Mouse (Mus musculus): ENCODE data around the gene Fem1a. TPM values are rescaled to one million over a fixed set of nuclear protein-coding genes. Genes with fewer than 3 reads are reported as not detected.

Gene Fem1a
- polyA plus RNA-seq, 1 experiment from 2014 or later, result 12.5 TPM

GRCm38 (mm10) chr17:56296201-56296600 lies 39.6 kb downstream of the Fem1a start:
- H3K27me3 ChIP-seq (replicated peaks), result no peaks in the 10 kb centered on the region
- no peaks in the 10 kb centered on the region for H3K9me3 ChIP-seq
- no peak overlapping the region for H3K9ac ChIP-seq
- H3K4me1 ChIP-seq (replicated peaks), result peaks cover 4% of the 10 kb centered on the region
- no peaks in the 10 kb centered on the region for H3K36me3 ChIP-seq
- no peak overlapping the region for H3K4me2 ChIP-seq (replicated peaks)
- 44% methylated on average over 1 of the region's 1 CpGs for WGBS
- H3K4me3 ChIP-seq (replicated peaks), result no peak overlapping the region
- H3K27ac ChIP-seq, result no peak overlapping the region
- no peak for ATAC-seq

DNA sequence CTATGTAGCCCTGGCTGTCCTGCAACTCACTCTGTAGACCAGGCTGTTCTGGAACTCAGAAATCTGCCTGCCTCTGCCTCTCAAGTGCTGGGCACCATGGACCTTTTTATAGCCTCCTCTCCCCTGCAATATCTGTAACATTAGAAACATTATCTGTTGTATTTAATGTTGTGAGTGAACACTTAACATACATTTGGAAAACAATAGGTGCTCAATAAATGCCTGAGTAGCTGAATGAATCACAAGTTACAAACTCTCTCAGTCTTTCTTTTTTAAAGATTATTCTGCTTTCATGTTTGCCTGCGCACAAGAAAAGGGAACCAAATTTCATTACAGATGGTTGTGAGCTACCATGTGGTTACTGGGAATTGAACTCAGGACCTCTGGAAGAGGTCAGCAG lies 41.6 kb downstream of the Fem1a start:
- H3K4me3 ChIP-seq (replicated peaks), result no peak overlapping the region
- no peak overlapping the region for H3K9ac ChIP-seq
- no peak overlapping the region for H3K27ac ChIP-seq
- ATAC-seq, result no peak
- peaks cover 9% of the 10 kb centered on the region for H3K4me1 ChIP-seq (replicated peaks)
- H3K4me2 ChIP-seq (replicated peaks), result no peak overlapping the region
- H3K36me3 ChIP-seq, result no peaks in the 10 kb centered on the region
- 91% methylated on average over 1 of the region's 1 CpGs for WGBS
- no peaks in the 10 kb centered on the region for H3K9me3 ChIP-seq
- no peaks in the 10 kb centered on the region for H3K27me3 ChIP-seq (replicated peaks)

GRCm38 (mm10) chr17:56300186-56300585 lies 43.6 kb downstream of the Fem1a start, which contains the start of gene Arrdc5:
Arrdc5 (minus strand) TSS chr17:56300286.
- ATAC-seq, result no peak
- H3K9ac ChIP-seq, result no peak within 1 kb of the TSS
- 92% methylated on average over 9 of the region's 9 CpGs for WGBS
- H3K27ac ChIP-seq, result no peak within 1 kb of the TSS
- H3K36me3 ChIP-seq, result no peaks in the 10 kb centered on the region
- H3K4me3 ChIP-seq (replicated peaks), result no peak within 1 kb of the TSS
- H3K9me3 ChIP-seq, result no peaks in the 10 kb centered on the region
- no peaks in the 10 kb centered on the region for H3K27me3 ChIP-seq (replicated peaks)
- H3K4me1 ChIP-seq (replicated peaks), result peaks cover 15% of the 10 kb centered on the region
- H3K4me2 ChIP-seq (replicated peaks), result no peak within 1 kb of the TSS

DNA sequence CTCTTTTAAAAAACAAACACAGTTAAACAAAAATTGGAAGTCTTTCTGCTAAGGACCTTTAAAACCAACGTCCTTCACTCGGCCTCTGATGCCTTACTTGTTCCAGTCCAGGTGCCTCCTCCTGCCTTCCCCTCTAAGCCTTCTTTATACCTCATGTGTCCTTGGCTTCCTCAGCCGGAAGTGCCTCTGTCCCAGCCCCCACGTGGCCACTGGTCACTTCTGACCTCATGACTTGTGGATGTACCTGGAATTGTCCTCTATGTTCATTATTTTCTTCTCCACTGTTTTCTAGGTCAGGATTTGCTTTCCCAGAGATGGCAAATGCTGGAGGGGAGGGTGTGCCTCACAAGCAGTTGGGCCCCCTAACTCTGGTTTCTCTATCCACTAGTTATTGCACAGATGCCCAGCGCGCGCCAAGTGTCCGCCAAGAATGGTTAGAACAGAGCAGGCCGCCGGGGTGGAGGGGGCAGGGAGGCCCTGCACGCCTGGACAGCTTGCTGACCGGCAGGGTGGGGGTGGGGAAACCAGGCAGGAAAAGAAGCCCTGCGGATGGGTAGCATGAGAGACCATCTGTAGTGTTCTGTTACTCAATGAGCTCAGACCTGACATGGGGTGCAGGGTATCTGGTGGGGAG lies 45.9 kb downstream of the Fem1a start:
- peaks cover 2% of the 10 kb centered on the region; the same call in 1 of the 2 replicates for H3K36me3 ChIP-seq
- peak; percentile 16 for ATAC-seq
- peak overlapping the region; percentile 67; the same call in 1 of the 2 replicates for H3K9ac ChIP-seq
- no peaks in the 10 kb centered on the region for H3K27me3 ChIP-seq (replicated peaks)
- WGBS, result 23% methylated on average over 13 of the region's 13 CpGs
- H3K27ac ChIP-seq, result peak overlapping the region; percentile 92
- peak overlapping the region; percentile 95 for H3K4me2 ChIP-seq (replicated peaks)
- peak overlapping the region; percentile 71; the same call in 1 of the 2 replicates for H3K4me3 ChIP-seq (replicated peaks)
- H3K9me3 ChIP-seq, result no peaks in the 10 kb centered on the region
- H3K4me1 ChIP-seq (replicated peaks), result peaks cover 36% of the 10 kb centered on the region

DNA sequence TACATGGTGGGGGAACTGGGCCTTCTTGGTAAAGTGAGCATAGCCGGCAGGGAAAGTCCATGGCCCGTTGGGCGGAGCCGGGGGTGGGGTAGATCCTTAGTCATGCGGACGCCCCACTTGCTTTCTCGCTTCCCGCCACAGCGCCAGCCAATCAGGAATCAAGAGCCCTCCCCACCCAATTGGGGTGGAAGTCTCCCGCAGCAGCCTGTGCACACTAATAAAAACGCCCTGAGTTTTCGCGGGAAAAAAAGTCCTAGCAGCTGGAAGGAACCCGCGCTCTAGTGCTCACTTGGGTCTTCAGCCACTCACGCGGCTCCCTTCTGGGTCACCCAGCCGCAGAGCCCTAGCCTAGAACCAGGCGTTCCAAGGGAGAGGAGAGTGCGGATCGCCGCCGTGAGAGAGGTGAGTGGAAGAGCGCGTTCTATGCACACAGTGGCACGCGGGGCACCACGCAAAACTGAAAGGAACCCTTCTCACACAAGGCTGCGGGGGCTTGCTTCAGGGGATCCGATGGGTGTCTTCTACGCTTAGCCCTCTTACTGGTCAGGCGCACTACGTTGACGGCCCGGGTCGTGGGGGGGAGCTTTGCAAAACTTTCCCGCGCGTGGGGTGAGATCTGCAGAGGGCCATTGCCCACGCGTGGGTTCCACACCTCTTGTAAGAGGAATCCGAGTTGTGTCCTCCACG lies 46.7 kb downstream of the Fem1a start, which contains the start of gene Uhrf1:
TSS of gene Uhrf1 (plus strand) at position 162 of the 687 bp plus-strand sequence.
- H3K27me3 ChIP-seq (replicated peaks), result no peaks in the 10 kb centered on the region
- peaks cover 2% of the 10 kb centered on the region; the same call in 1 of the 2 replicates for H3K36me3 ChIP-seq
- under 1% methylated on average over 42 of the region's 43 CpGs for WGBS
- peak within 1 kb of the TSS; percentile 95 for H3K4me2 ChIP-seq (replicated peaks)
- ATAC-seq, result peak; percentile 81
- H3K4me1 ChIP-seq (replicated peaks), result peaks cover 43% of the 10 kb centered on the region
- peak within 1 kb of the TSS; percentile 92 for H3K27ac ChIP-seq
- peak within 1 kb of the TSS; percentile 71 for H3K4me3 ChIP-seq (replicated peaks)
- H3K9ac ChIP-seq, result peak within 1 kb of the TSS; percentile 67
- H3K9me3 ChIP-seq, result no peaks in the 10 kb centered on the region

- Histone ChIP-seq H3K9ac (peak overlapping the region; percentile 67), H3K27me3 (replicated peaks) (no peaks in the 10 kb centered on the region), H3K9me3 (no peaks in the 10 kb centered on the region), H3K4me1 (replicated peaks) (peaks cover 43% of the 10 kb centered on the region), H3K27ac (peak overlapping the region; percentile 92), H3K4me3 (replicated peaks) (peak overlapping the region; percentile 71), H3K36me3 (peaks cover 3% of the 10 kb centered on the region; the same call in 1 of the 2 replicates), H3K4me2 (replicated peaks) (peak overlapping the region; percentile 95)
- under 1% methylated on average over 68 of the region's 68 CpGs for WGBS
- peak; percentile 89 for ATAC-seq
These were observed 47.4 kb downstream of the Fem1a start for GRCm38 (mm10) chr17:56303847-56304586.

- Histone ChIP-seq H3K27ac (peak overlapping the region; percentile 73), H3K4me1 (replicated peaks) (peaks cover 46% of the 10 kb centered on the region), H3K36me3 (peaks cover 10% of the 10 kb centered on the region; the same call in 1 of the 2 replicates), H3K9me3 (no peaks in the 10 kb centered on the region), H3K9ac (peak overlapping the region; percentile 67), H3K27me3 (replicated peaks) (no peaks in the 10 kb centered on the region), H3K4me3 (replicated peaks) (peak overlapping the region; percentile 71), H3K4me2 (replicated peaks) (peak overlapping the region; percentile 95)
- no peak for ATAC-seq
- WGBS, result 6% methylated on average over 11 of the region's 11 CpGs
These were observed 48.1 kb downstream of the Fem1a start for GRCm38 (mm10) chr17:56304718-56305117.

DNA sequence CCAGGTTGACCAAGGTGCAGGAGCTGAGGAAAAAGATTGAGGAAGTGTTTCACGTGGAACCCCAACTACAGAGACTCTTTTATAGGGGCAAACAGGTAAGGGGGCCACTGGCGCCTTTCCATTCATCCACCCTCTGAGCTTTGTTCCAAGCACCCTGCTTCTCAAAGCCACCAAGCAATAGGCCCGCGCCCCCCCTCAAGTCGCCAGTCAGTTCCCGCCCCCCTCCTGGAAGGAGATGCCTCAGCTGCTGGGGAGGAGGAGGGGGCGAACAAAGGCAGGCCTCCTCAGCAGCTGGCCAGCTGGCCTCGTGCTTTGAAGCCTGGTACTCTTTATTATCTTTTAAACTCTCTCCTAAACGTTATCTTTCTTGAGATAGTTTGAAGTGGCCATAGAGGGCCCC lies 48.5 kb downstream of the Fem1a start:
- 0 out of 2 replicates have a peak, but pooled peaks have one; percentile 0 for ATAC-seq
- H3K4me2 ChIP-seq (replicated peaks), result peak overlapping the region; percentile 95
- peak overlapping the region; percentile 73 for H3K27ac ChIP-seq
- peak overlapping the region; percentile 71 for H3K4me3 ChIP-seq (replicated peaks)
- no peaks in the 10 kb centered on the region for H3K9me3 ChIP-seq
- no peaks in the 10 kb centered on the region for H3K27me3 ChIP-seq (replicated peaks)
- peaks cover 46% of the 10 kb centered on the region for H3K4me1 ChIP-seq (replicated peaks)
- peak overlapping the region; percentile 67 for H3K9ac ChIP-seq
- 12% methylated on average over 9 of the region's 9 CpGs for WGBS
- H3K36me3 ChIP-seq, result peaks cover 13% of the 10 kb centered on the region

DNA sequence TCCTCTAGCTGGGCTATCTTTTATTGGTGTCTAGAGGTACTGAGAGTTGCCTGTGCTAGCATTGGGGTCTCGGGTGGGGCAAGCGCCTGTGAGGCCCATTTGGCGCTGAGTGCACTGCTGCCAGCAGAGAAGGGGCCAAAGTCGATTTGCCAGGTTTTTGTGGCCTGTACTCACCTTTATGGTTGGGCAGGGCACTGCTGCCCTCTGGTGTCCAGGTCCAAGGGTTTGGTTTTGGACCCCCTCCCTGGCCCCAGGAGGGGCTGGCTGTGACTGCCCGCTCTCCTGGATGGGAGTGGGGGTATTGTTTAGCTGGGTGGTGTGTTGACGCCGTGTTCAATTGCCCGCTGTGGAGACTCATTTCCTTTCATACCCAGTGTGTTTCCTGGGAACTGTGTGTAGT lies 49.2 kb downstream of the Fem1a start:
- Histone ChIP-seq H3K36me3 (peaks cover 20% of the 10 kb centered on the region), H3K9me3 (no peaks in the 10 kb centered on the region), H3K4me3 (replicated peaks) (peak overlapping the region; percentile 71), H3K4me2 (replicated peaks) (peak overlapping the region; percentile 95), H3K9ac (peak overlapping the region; percentile 32), H3K27me3 (replicated peaks) (no peaks in the 10 kb centered on the region), H3K4me1 (replicated peaks) (peaks cover 46% of the 10 kb centered on the region), H3K27ac (peak overlapping the region; percentile 73)
- ATAC-seq, result peak; percentile 10
- 48% methylated on average over 8 of the region's 8 CpGs for WGBS

GRCm38 (mm10) chr17:56308088-56308487 lies 51.5 kb downstream of the Fem1a start:
- H3K4me1 ChIP-seq (replicated peaks), result peaks cover 36% of the 10 kb centered on the region
- WGBS, result 50% methylated on average over 6 of the region's 6 CpGs
- H3K4me2 ChIP-seq (replicated peaks), result peak overlapping the region; percentile 31; the same call in 1 of the 2 replicates
- no peak overlapping the region; the same call in 1 of the 2 replicates for H3K4me3 ChIP-seq (replicated peaks)
- H3K27ac ChIP-seq, result peak overlapping the region; percentile 48; the same call in 1 of the 2 replicates
- peak overlapping the region; percentile 10; the same call in 1 of the 2 replicates for H3K9ac ChIP-seq
- no peaks in the 10 kb centered on the region for H3K9me3 ChIP-seq
- no peaks in the 10 kb centered on the region for H3K27me3 ChIP-seq (replicated peaks)
- peak; percentile 13; the same call in 1 of the 2 replicates for ATAC-seq
- peaks cover 38% of the 10 kb centered on the region for H3K36me3 ChIP-seq

DNA sequence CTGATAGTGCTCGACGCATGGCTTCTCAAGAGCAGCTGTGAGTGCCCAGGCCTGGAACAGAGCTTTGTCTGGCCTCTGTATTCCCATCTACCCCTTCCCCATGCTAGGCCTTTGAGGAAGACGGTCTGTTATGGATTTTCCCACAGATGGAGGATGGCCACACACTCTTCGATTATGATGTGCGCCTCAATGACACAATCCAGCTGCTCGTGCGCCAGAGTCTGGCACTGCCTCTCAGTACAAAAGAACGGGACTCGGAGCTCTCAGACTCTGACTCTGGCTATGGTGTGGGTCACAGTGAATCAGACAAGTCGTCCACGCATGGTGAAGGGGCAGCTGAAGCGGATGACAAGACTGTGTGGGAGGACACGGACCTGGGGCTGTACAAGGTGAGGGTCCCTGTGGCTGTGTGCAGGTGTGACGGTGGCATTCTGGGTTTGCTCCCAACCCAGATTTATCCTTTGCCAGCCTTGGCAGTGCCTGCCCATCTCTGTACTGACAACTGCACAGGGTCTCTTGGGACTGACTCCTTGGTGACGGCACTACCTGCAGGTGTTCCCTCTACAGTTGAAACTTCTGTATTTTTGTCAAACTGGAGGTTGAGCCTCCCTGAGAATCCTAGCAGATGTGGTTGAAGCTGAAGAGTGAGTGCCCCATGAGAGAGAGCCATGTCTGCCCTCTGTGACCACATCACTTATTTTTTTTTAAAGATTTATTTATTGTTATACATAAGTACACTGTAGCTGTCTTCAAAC lies 52.8 kb downstream of the Fem1a start:
- H3K36me3 ChIP-seq, result peaks cover 48% of the 10 kb centered on the region
- WGBS, result 78% methylated on average over 15 of the region's 15 CpGs
- H3K9me3 ChIP-seq, result no peaks in the 10 kb centered on the region

More for the DNA sequence above, 52.8 kb downstream of the Fem1a start:
- Histone ChIP-seq H3K27me3 (replicated peaks) (no peaks in the 10 kb centered on the region), H3K9ac (no peak overlapping the region), H3K27ac (no peak overlapping the region), H3K4me2 (replicated peaks) (no peak overlapping the region), H3K4me1 (replicated peaks) (peaks cover 36% of the 10 kb centered on the region), H3K4me3 (replicated peaks) (no peak overlapping the region)
- no peak for ATAC-seq

Measured in intestine, embryonic 15.5 days (tissue).